Mouse (Mus musculus): ENCODE results near the gene Dnmbp. TPM values are rescaled to one million over a fixed set of nuclear protein-coding genes. Genes with fewer than 3 reads are reported as not detected.

Dnmbp gene
- polyA plus RNA-seq, 1 experiment from 2014 or later: 14.8 TPM

DNA sequence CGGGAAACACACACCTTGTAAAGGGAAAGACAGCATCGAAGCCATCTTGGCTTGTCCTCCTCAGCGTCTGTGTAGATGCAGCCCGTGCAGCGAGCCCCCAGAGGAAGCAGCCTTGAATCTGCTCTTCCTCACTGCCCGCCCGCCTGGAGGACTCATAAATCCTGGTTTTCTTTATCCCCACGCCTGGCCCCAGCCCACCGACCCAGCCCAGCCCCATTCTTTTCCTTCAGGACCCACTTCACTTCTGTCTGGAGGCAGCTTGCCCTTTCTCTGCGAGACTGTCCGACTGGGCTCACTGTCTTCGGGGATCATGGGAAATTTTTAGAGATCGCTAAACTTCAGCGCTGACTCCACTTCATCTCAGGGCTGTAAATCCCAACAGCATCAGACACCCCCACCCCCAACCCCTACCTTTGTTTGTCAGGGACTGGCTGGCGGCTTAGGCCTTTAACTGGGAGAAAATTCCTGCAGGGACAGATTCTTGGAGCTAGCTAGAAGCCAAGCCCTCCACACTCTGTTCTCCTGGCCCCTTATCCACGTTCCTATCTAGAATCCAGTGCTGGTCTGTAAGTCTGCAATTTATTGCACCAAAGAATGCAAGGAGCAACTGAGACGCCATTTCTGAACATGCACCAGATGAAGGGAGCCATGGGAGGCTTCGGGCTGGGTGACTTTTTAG is 57.0 kb downstream of the Dnmbp start:
- H3K9ac ChIP-seq: 0 out of 2 replicates have a peak overlapping the region, but pooled peaks have one; percentile 33
- no peaks in the 10 kb centered on the region for H3K36me3 ChIP-seq
- H3K4me1 ChIP-seq: peaks cover 22% of the 10 kb centered on the region
- peak overlapping the region; percentile 55 for H3K4me2 ChIP-seq (replicated peaks)
- peak overlapping the region; percentile 50 for H3K27ac ChIP-seq
- peak; percentile 51; the same call in 1 of the 2 replicates for ATAC-seq (ENCODE audit: low FRiP score, low read depth)
- H3K27me3 ChIP-seq (replicated peaks): no peaks in the 10 kb centered on the region
- no peaks in the 10 kb centered on the region for H3K9me3 ChIP-seq
- WGBS: 11% methylated on average over 18 of the region's 18 CpGs
- no peak overlapping the region for H3K4me3 ChIP-seq

DNA sequence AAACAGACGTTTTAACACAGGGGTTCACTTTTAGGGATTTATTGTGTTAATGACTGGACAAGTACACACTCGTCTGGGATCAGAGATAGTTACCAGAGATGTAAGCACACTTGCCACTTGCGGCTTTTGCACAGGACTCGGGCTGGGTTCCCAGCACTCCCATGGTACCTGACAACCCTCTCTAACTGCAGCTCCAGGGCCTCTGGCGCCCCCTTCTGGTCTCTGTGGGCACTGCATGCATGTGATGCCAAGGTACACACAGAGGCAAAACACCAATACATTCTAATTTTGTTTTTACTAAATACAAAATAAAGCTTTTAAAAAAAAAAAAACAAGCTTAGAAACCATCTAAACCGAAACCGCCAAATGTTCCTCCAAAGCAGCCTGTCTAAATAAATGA is 58.4 kb downstream of the Dnmbp start:
- WGBS: 83% methylated on average over 7 of the region's 7 CpGs
- no peaks in the 10 kb centered on the region for H3K27me3 ChIP-seq (replicated peaks)
- H3K9me3 ChIP-seq: no peaks in the 10 kb centered on the region
- H3K4me2 ChIP-seq (replicated peaks): no peak overlapping the region
- H3K27ac ChIP-seq: no peak overlapping the region
- H3K4me3 ChIP-seq: no peak overlapping the region
- ATAC-seq (ENCODE audit: low FRiP score, low read depth): no peak
- peaks cover 27% of the 10 kb centered on the region for H3K4me1 ChIP-seq
- no peaks in the 10 kb centered on the region for H3K36me3 ChIP-seq
- no peak overlapping the region for H3K9ac ChIP-seq

DNA sequence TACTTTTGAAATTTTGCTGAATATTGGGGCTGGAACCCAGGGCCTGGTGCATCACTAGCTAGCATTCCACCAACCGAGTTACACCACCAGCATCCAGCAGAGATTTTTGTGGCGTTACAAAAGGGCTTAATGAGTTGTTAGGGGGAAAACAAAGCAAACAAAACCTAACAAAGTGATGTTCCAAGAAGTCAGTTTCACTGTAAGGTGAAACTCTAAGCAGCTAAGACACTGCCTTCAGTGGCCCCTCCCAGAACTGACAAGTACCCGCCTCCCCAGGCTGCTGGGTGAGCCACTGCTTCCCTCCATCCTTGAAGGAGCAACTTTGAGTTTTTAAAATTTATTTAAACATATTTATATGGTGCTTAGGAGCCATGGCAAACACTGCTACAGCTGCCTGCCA is 59.6 kb downstream of the Dnmbp start:
- no peaks in the 10 kb centered on the region for H3K36me3 ChIP-seq
- H3K27ac ChIP-seq: no peak overlapping the region
- no peak overlapping the region for H3K4me3 ChIP-seq
- no peaks in the 10 kb centered on the region for H3K9me3 ChIP-seq
- no peaks in the 10 kb centered on the region for H3K27me3 ChIP-seq (replicated peaks)
- H3K9ac ChIP-seq: no peak overlapping the region
- H3K4me1 ChIP-seq: peaks cover 27% of the 10 kb centered on the region
- H3K4me2 ChIP-seq (replicated peaks): no peak overlapping the region
- ATAC-seq (ENCODE audit: low FRiP score, low read depth): no peak
- WGBS: 16% methylated on average over 3 of the region's 3 CpGs

- peaks cover 27% of the 10 kb centered on the region for H3K4me1 ChIP-seq
- peak overlapping the region; percentile 80 for H3K4me2 ChIP-seq (replicated peaks)
- peak; percentile 84 for ATAC-seq (ENCODE audit: low FRiP score, low read depth)
- H3K36me3 ChIP-seq: peaks cover 4% of the 10 kb centered on the region
- H3K9me3 ChIP-seq: no peaks in the 10 kb centered on the region
- H3K27me3 ChIP-seq (replicated peaks): no peaks in the 10 kb centered on the region
- peak overlapping the region; percentile 66; the same call in 1 of the 2 replicates for H3K27ac ChIP-seq
- peak overlapping the region; percentile 61 for H3K4me3 ChIP-seq
- 1% methylated on average over 41 of the region's 41 CpGs for WGBS
- peak overlapping the region; percentile 68 for H3K9ac ChIP-seq
These were observed 60.4 kb downstream of the Dnmbp start for GRCm38 (mm10) chr19:43879401-43880212.

DNA sequence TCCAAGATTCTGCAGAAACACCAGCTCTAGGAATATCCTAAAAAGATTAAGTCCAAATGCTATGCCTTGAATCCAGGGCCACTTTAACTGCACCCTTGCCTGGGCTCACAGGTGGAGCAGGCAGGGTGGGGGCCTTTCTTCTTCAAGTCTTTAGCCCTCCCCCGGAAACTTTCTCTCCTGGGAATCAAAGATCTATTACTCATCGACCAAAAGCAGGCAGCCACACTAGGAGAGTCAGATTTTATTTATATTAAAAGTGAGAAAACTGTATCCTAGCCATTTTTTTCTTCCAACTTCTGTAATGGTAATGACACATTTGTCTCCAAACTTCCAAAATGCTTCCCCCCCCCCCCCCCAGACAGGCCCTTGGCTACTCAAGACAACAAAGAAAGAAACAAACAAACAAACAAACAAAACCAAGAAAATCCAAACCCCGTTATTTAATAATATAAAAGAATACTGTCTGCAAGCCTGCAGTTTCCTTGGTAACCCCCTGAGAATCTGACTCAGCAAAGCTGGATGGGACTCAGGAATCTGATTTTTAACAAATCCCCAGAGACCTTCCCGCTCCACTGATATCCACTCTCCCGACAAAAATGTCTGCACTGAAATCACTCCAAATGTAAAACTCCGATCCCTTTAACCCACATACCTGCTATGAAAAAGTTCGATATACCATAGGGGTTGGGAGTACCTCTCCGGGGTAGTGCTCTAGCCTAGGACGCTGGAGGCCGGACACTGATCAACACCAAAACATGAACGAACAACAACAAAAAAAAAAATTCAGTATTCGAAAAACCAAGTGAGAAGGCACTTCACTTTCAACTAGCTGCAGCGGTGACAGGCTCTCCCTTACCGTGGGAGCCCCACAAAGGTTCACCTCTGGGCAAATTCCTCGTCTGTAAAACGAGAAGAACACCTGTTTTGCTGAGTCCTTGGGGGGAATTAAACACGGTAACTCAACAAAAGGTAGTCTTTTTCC is 61.6 kb downstream of the Dnmbp start:
- WGBS: 6% methylated on average over 17 of the region's 17 CpGs
- peaks cover 25% of the 10 kb centered on the region for H3K4me1 ChIP-seq
- H3K9ac ChIP-seq: peak overlapping the region; percentile 68
- H3K9me3 ChIP-seq: no peaks in the 10 kb centered on the region
- no peak overlapping the region for H3K27ac ChIP-seq
- peaks cover 12% of the 10 kb centered on the region for H3K36me3 ChIP-seq
- ATAC-seq (ENCODE audit: low FRiP score, low read depth): no peak
- H3K4me3 ChIP-seq: peak overlapping the region; percentile 61
- H3K27me3 ChIP-seq (replicated peaks): no peaks in the 10 kb centered on the region
- peak overlapping the region; percentile 80 for H3K4me2 ChIP-seq (replicated peaks)

- Histone ChIP-seq H3K4me2 (replicated peaks) (0 out of 2 replicates have a peak overlapping the region, but pooled peaks have one; percentile 80), H3K9me3 (no peaks in the 10 kb centered on the region), H3K27me3 (replicated peaks) (no peaks in the 10 kb centered on the region), H3K4me1 (peaks cover 17% of the 10 kb centered on the region; the same call in 1 of the 2 replicates), H3K9ac (no peak overlapping the region), H3K36me3 (peaks cover 21% of the 10 kb centered on the region), H3K27ac (no peak overlapping the region), H3K4me3 (no peak overlapping the region)
- WGBS: 84% methylated on average over 8 of the region's 8 CpGs
- ATAC-seq (ENCODE audit: low FRiP score, low read depth): no peak
These were observed 62.6 kb downstream of the Dnmbp start for GRCm38 (mm10) chr19:43877364-43877763.

GRCm38 (mm10) chr19:43875996-43876395 is 64.0 kb downstream of the Dnmbp start:
- H3K4me3 ChIP-seq: no peak overlapping the region
- 39% methylated on average over 2 of the region's 2 CpGs for WGBS
- H3K4me2 ChIP-seq (replicated peaks): no peak overlapping the region
- H3K9ac ChIP-seq: no peak overlapping the region
- H3K9me3 ChIP-seq: no peaks in the 10 kb centered on the region
- no peaks in the 10 kb centered on the region for H3K27me3 ChIP-seq (replicated peaks)
- ATAC-seq (ENCODE audit: low FRiP score, low read depth): no peak
- peaks cover 17% of the 10 kb centered on the region; the same call in 1 of the 2 replicates for H3K4me1 ChIP-seq
- H3K27ac ChIP-seq: no peak overlapping the region
- peaks cover 34% of the 10 kb centered on the region for H3K36me3 ChIP-seq

GRCm38 (mm10) chr19:43874351-43874750 is 65.6 kb downstream of the Dnmbp start:
- peaks cover 14% of the 10 kb centered on the region; the same call in 1 of the 2 replicates for H3K4me1 ChIP-seq
- no peak overlapping the region for H3K4me3 ChIP-seq
- H3K9ac ChIP-seq: no peak overlapping the region
- no peaks in the 10 kb centered on the region for H3K9me3 ChIP-seq
- no peak overlapping the region for H3K4me2 ChIP-seq (replicated peaks)
- no peak for ATAC-seq (ENCODE audit: low FRiP score, low read depth)
- no peaks in the 10 kb centered on the region for H3K27me3 ChIP-seq (replicated peaks)
- H3K36me3 ChIP-seq: peaks cover 50% of the 10 kb centered on the region
- H3K27ac ChIP-seq: no peak overlapping the region
- WGBS: 95% methylated on average over 11 of the region's 11 CpGs

GRCm38 (mm10) chr19:43870418-43870817 is 69.6 kb downstream of the Dnmbp start:
- no peaks in the 10 kb centered on the region for H3K9me3 ChIP-seq
- H3K27ac ChIP-seq: no peak overlapping the region
- ATAC-seq (ENCODE audit: low FRiP score, low read depth): no peak
- no peaks in the 10 kb centered on the region for H3K27me3 ChIP-seq (replicated peaks)
- H3K9ac ChIP-seq: no peak overlapping the region
- H3K4me3 ChIP-seq: no peak overlapping the region
- WGBS: 94% methylated on average over 4 of the region's 4 CpGs
- H3K36me3 ChIP-seq: peaks cover 83% of the 10 kb centered on the region
- H3K4me1 ChIP-seq: no peaks in the 10 kb centered on the region
- H3K4me2 ChIP-seq (replicated peaks): no peak overlapping the region

- H3K4me2 ChIP-seq (replicated peaks): no peak overlapping the region
- H3K27ac ChIP-seq: no peak overlapping the region
- H3K4me3 ChIP-seq: no peak overlapping the region
- peaks cover 74% of the 10 kb centered on the region for H3K36me3 ChIP-seq
- H3K9ac ChIP-seq: no peak overlapping the region
- no peaks in the 10 kb centered on the region for H3K4me1 ChIP-seq
- ATAC-seq (ENCODE audit: low FRiP score, low read depth): no peak
- H3K27me3 ChIP-seq (replicated peaks): no peaks in the 10 kb centered on the region
- H3K9me3 ChIP-seq: 0 out of 2 replicates have a peak, but pooled peaks cover 8% of the 10 kb centered on the region
- 84% methylated on average over 6 of the region's 6 CpGs for WGBS
These were observed 82.6 kb downstream of the Dnmbp start for GRCm38 (mm10) chr19:43857347-43857746.

DNA sequence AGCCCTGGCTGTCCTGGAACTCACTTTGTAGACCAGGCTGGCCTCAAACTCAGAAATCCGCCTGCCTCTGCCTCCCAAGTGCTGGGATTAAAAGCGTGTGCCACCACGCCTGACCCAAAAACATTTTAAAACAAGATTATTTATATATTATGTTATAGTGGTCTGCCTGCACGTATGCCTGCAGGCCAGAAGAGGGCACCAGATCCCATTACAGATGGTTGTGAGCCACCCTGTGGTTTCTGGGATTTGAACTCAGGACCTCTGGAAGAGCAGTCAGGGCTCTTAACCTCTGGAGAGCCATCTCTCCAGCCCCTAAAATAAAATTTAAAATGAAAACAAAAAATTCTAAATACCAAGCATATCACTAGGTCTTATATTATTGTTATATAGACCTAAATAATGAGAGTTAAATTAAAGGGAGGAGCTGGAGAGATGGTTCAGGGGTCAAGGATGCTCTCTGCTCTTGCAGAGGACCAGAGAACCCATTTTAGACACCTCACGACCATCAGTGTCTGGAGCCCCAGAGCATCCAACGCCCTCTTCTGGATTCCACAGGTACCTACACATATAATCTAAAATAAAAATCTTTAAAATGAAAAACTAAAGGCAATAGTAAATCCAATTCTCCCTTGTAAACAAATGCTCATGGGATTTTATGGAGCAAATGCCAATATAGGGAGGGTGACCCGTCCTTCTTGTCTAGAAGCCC is 87.0 kb downstream of the Dnmbp start:
- no peak overlapping the region for H3K9ac ChIP-seq
- peaks cover 80% of the 10 kb centered on the region for H3K36me3 ChIP-seq
- H3K4me2 ChIP-seq (replicated peaks): no peak overlapping the region
- H3K4me3 ChIP-seq: no peak overlapping the region
- WGBS: 87% methylated on average over 7 of the region's 7 CpGs
- no peaks in the 10 kb centered on the region for H3K9me3 ChIP-seq
- no peak for ATAC-seq (ENCODE audit: low FRiP score, low read depth)
- no peak overlapping the region for H3K27ac ChIP-seq
- H3K4me1 ChIP-seq: no peaks in the 10 kb centered on the region
- H3K27me3 ChIP-seq (replicated peaks): no peaks in the 10 kb centered on the region

Measured in neural tube, embryonic 12.5 days (tissue).